Mouse (Mus musculus): Measurements from ENCODE around the gene Man2c1.

Gene Man2c1

GRCm38 (mm10) chr9:57130577-57131433, at the start of gene Man2c1:
Gene Man2c1 (plus strand): TSS chr9:57130690.
- DNase-seq, result peak; percentile 95

GRCm38 (mm10) chr9:57082236-57082635, 48.3 kb upstream of the Man2c1 start:
- DNase-seq, result no peak

DNA sequence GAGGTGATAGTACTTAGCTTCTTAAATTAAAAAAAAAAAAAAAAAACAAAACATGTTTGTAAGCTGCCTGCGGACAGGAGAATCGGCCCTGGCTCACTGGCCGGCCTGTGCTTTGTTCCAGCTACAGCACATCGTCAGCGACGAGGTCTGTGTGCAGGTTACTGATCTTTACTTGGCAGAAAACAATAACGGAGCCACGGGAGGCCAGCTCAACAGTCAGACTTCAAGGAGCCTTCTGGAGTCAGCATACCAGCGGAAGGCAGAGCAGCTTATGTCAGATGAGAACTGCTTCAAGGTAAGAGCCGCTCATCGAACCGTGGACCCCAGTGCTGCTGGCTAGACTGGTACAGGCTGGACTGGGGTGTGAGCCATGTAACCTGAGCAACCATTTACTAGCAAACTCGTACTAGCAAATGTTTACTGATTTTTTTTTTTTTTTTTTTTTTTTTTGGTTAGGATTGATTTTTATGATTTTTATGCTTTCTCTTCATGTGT, 13.2 kb upstream of the Man2c1 start:
- DNase-seq, result no peak

DNA sequence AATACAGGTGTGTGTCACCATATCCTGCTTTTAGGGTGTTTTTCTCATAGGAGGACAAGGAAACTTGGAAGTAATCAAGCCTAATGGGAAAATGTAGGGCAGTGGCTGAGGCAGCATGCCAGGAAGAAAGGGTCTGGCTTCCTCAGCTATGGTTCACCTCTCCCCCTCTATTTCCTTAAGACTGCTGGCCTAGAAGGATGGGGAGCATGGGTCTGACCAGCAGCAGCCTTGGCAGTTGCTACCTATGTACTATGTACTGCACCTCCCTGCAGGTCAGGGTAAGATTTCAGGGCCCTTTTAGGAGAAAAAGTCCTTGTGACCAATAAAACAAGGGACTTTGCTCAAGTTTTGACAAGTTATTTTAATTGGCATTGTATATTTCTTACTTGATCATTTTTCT, 849 bp upstream of the Man2c1 start:
- no peak for DNase-seq

- DNase-seq, result no peak
Measured at GRCm38 (mm10) chr9:57137246-57137645, 6.8 kb downstream of the Man2c1 start.

GRCm38 (mm10) chr9:57137777-57138176, 7.3 kb downstream of the Man2c1 start:
- DNase-seq, result no peak

DNA sequence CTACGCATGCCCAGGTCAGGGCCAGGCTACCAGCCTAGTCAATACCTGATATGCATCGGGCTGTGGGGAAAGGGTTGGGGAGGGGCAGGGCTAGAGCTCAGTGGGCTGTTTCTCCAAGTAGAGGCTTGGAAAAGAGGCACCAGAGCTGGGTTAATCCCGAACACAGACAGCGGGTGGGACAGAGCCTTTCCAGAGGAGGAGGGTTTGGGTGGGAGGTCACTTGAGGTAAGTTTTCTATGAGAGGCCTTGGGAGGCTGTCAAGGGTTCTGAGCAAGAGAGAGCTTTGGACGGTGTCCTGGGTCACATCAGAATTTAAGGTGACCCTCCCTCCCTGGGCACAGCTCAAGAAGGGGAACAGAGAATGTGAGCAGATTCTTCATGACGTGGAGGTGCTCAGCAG, 8.0 kb downstream of the Man2c1 start:
- DNase-seq, result no peak

GRCm38 (mm10) chr9:57139110-57139509, 8.6 kb downstream of the Man2c1 start:
- DNase-seq, result no peak

DNA sequence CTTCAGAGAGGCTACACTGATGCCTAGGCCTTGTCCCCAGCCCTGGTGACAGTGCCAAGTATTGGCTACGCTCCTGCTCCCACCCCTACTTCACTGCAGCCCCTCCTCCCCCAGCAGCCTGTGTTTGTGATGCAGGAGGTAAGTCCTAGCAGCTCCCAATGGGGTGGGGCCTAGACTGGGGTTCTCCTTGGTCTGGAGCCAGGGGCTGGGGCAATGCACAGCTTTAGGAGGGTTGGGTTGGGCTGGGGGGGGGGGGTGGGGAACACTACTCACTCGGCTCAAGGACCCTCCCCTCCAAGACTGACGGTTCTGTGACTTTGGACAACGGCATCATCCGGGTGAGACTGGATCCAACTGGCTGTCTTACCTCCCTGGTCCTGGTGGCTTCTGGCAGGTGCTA, 9.1 kb downstream of the Man2c1 start:
- DNase-seq, result no peak

DNA sequence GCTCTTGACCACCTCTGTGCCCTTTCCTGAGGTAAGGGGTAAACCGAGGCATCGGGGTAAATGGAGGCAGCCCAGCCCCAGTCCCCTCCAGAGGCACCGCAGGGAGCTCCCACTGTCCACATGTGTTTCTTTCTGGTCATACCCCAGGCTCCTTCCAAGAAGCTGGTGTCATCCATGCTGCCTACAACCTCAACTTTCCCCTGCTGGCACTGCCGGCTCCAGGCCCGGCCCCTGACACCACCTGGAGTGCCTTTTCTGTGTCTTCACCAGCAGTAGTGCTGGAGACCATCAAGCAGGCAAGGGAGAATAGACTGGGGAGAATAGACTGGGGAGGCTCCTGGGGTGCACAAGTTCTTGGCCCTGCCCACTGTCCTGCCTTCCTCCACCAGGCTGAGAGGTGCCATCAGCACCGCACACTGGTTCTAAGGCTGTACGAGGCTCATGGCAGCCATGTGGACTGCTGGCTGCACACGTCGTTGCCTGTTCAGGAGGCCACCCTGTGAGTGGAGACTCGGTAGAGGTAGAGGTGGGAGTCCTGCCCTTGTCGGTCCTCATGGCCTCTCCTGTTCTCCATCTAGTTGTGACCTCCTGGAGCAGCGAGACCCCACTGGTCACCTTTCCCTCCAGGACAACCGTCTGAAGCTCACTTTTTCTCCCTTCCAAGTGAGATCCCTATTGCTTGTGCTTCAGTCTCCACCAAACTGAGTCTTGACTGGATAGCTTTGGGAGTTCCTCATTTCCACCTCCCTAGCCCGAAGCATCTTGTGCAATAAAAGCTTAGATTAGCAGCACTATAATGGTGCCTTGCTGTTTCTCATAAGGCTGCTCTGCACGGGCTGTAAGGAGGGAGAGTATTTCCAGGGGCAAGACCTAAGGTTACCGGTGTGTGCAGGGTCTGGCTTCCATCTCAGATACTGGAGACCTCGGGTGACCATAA, 11.2 kb downstream of the Man2c1 start:
- DNase-seq, result no peak

DNA sequence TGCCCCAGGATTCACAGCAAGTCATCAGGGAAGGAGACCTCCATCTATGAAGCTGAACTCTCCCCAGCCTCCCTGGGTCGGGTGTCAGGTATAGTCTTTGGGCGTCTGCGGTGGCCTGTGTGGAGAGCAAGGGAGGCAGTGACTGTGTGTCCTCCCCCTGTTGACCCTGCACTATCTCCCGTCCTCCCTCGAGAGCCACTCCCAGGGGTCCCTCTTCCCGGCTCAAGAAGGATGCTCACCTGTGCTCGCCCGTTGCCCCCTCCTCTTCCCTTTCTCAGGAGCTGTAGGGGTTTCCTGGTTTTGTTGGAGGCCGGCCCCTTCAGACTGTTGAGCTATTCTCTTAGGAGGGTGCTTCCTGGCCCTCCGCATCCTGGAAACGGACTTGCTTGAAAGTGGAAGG, 12.7 kb downstream of the Man2c1 start:
- no peak for DNase-seq

DNA sequence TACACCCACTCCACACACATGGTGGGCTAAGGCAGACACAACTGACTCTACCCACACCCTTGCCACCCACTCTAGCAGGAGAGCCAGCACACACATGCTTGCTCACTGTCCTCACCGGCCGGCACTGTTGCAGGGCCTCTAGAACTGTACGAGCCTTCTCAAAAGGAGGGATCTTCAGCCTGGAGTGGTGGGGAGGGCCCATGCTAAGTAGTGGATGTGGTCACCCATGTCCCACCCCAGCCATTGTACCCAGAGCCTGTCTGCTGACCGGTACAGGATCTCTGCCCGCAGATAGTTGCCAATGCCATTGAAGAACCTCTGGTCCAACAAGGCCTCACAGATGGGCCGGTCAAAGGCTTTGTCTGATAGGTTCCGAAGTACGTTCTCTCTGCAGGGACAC, 14.3 kb downstream of the Man2c1 start:
- no peak for DNase-seq

- no peak for DNase-seq
Measured at GRCm38 (mm10) chr9:57146451-57147066, 16.1 kb downstream of the Man2c1 start.

DNA sequence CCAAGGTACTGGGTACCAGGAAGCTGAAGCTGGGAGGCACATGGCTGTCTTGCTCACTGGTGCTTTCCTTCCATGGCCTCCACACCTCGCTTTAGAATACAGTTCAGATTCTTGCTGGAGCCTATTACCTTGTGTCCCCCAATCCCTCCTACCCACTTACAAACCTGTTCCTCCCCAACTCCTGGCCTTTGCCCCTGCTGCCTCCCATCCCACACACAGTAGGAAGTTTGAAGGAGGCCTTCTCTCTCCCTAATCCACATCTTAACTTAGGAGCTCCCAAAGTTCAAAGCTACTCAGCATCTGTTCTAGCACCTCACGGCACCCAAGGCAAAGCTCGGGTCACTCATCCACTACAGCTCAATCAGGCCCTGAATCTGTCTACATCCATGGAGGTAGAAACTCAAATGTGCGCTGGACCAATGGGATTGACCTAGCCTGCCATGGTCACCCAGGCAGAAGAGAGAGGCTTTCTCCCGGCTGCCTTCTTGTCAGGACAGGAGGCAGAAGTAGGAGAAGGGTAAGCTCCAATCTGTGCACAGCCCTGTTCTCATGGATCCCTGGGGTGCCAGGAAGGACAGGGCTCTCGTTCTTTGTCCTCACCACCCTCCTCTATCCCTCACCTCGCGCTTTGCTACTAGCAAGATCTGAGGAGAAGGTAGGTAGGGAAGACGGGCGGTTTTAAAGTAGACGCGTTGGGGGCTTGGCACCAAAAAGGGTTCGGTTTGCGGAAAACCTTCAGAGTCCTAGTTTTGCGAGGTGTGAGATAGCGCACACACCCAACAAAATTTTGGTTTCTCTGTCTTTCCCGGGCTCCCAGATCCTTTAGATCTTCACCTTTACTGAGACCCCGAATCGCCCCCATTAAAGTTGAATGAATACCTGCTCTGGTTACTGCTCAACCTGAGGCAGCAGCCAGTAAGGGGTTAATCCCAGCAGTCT, 17.0 kb downstream of the Man2c1 start:
- no peak for DNase-seq

DNA sequence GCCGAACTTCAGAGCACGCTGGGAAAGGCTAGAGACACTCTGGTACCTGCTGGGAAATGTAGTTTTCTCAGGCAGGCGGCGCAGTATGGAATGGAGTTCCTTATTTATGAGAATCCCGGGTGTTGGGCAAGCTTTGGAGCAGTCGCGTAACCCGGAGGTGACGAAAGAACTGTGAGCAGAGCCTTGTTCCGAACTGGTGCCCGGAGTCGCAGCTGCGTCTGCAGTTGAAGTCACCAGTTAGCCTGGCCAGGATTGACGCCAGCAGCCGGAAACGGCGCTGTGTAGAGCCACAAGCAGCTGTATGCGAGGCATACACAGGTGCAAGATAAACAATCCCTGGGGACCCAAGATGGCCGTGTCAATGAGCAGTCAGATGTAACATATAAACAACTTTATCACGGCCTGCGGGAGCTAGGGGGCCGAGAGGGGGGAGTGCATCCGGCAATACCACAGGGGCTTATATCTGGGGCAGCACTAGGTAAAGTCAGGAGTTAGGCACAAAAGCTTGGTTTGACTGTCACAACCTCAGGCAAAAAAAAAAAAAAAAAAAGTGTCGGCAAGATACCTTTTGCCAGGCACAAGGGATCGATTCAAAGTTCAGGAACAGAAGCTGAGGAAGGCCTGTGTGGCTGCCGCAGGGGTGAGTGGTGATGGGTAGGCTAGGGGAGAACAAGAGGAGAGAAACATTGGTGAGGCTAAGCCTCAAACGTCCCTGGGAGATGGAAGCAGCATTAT, 17.8 kb downstream of the Man2c1 start, which contains the start of gene Neil1:
Neil1 (minus strand) TSS at position 162 of the 735 bp plus-strand sequence.
- peak; percentile 94 for DNase-seq

- no peak for DNase-seq
Measured at GRCm38 (mm10) chr9:57149021-57149420, 18.5 kb downstream of the Man2c1 start.

DNA sequence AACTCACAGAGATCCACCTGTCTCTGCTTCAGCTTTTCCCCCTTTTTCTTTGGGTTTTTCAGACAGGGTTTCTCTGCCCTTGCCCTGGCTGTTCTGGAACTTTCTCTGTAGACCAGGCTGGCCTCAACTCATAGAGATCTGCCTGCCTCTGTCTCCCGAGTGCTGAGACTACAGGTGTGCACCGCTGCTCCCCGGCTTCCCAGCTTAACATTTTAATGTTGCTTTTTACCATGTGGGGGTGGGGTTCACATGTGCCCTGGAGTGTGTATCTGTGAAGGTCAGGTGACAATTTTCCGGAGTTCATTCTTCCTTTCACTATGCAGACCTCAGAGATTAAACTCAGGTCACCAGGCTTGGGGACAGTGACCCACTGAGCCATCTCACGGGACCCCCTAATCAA, 19.7 kb downstream of the Man2c1 start:
- no peak for DNase-seq

DNA sequence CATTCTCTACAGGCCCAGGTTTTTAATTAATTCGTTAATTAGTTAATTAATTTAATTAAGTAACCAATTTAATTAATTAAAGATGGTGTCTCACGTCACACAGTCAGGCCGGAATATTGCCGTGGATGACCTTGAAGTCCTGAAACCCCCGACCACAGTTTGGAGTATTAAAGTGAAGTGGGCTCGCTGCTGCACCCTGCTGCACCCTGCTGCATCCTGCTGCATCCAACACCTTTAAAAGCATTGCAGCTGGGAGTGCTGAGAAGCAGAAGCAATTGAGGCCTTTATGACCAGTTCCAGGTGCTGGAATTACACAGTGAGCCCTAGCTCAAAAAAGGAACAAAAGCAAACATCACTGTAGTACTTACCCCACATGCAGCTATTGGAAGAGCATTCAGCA, 21.8 kb downstream of the Man2c1 start:
- no peak for DNase-seq

- DNase-seq, result no peak
Measured at GRCm38 (mm10) chr9:57156383-57156782, 25.9 kb downstream of the Man2c1 start.

DNA sequence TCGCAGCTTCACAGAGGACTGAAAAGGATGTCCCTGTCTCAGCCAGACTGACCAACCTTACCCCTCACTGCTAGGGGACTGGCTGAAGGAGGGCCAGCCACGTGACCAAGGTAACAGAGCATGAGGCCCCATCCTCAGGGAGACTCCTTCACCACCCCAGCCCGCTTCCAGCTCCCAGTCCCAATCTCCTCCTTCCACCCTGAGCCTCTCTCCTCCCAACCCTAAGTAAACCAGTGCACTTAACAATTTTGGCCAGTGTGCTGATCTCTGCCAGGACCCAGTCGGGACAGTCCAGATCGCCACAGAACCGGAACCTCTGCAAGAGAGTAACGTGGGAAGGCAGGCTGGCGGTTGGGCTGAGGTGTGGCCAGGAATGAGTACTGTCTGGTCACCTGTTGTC, 26.3 kb downstream of the Man2c1 start:
- no peak for DNase-seq

DNA sequence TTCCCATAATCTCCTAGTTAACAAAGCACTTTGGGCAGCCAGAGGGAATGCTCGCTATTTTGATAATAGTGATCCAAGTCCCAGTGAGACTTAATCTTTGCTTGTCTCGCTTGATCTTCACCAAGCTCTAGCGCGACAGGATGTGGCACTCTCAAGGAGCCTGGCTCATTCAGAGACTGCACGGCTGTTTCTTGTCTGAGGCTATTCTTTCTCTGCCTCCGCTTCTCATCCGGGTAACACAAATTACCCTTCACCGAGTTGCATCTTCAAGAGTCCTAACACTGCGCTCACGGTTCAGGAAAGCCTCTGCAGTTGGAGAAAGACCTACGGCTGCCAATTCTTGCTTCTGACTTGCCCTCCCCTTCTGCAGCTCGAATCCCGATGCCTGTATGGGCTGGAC, 27.0 kb downstream of the Man2c1 start:
- no peak for DNase-seq
